Mouse (Mus musculus): Measurements from ENCODE around the gene Ppp1r12b. TPM values are rescaled to one million over a fixed set of nuclear protein-coding genes. Genes with fewer than 3 reads are reported as not detected.

Ppp1r12b gene
- polyA plus RNA-seq, 1 experiment: 16.0 TPM

DNA sequence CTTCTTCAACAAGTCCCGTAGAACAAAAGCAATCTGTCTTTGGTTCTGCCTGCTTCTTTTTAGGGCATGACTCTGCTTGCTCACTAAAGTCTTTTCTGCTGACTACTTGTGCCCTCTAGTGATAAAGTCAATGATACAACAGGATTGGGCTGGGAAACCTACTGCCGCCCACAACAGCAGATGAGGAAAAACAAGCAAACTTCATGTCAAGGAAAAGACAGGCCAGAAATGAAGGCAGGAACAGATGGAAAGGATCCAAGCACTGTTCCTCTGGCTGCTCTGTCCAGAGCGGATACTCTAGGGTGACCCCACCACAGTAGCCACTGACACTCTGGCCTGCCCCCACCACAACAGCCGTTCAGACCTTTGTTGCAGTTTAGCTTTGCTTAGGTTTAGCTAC, 126.1 kb downstream of the Ppp1r12b start:
- TF ChIP-seq CTCF (IDR thresholded peaks at IDR 0.05; ENCODE audit: borderline replicate concordance, control insufficient read depth, extremely low read depth, insufficient read depth, low read length, poor library complexity) (no peak), POLR2A (IDR thresholded peaks at IDR 0.05; ENCODE audit: control insufficient read depth, extremely low read depth, insufficient read depth, low read length, poor library complexity) (no peak)
- Histone ChIP-seq H3K4me1 (replicated peaks; ENCODE audit: control insufficient read depth, insufficient read depth, low read length) (no peaks in the 10 kb centered on the region), H3K4me3 (ENCODE audit: control insufficient read depth, insufficient read depth, low read length) (no peak overlapping the region), H3K27me3 (ENCODE audit: control insufficient read depth, insufficient read depth, low read length) (no peaks in the 10 kb centered on the region), H3K27ac (ENCODE audit: control insufficient read depth, insufficient read depth, low read length) (no peak overlapping the region), H3K36me3 (ENCODE audit: control insufficient read depth, insufficient read depth, low read length) (peaks cover 7% of the 10 kb centered on the region)
- DNase-seq: no peak
- WGBS: 87% methylated on average over 4 of the region's 4 CpGs

DNA sequence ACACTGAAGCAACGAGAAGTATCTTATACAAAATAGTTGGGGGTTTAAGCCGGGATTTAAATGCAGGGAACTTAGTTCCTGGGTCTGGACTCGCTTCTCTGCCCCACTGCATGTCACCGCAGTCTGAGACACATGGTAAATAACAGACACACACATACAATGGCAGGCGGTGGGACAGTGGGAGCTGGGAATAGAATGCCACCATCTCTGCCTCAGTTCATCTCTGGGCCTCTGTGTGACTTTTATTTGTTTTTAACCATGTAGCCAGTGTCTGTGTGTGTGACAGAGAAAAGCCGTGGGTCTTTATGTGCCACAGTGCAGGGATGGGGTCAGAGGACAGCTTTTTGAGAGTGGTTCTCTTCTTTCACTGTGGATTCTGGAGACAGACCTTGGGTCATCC, 130.8 kb downstream of the Ppp1r12b start:
- WGBS: 95% methylated on average over 6 of the region's 6 CpGs
- no peaks in the 10 kb centered on the region for H3K27me3 ChIP-seq (ENCODE audit: control insufficient read depth, insufficient read depth, low read length)
- no peaks in the 10 kb centered on the region for H3K4me1 ChIP-seq (replicated peaks; ENCODE audit: control insufficient read depth, insufficient read depth, low read length)
- H3K27ac ChIP-seq (ENCODE audit: control insufficient read depth, insufficient read depth, low read length): no peak overlapping the region
- DNase-seq: no peak
- TF ChIP-seq CTCF (IDR thresholded peaks at IDR 0.05; ENCODE audit: borderline replicate concordance, control insufficient read depth, extremely low read depth, insufficient read depth, low read length, poor library complexity): no peak
- no peak for TF ChIP-seq POLR2A (IDR thresholded peaks at IDR 0.05; ENCODE audit: control insufficient read depth, extremely low read depth, insufficient read depth, low read length, poor library complexity)
- H3K4me3 ChIP-seq (ENCODE audit: control insufficient read depth, insufficient read depth, low read length): no peak overlapping the region
- no peaks in the 10 kb centered on the region for H3K36me3 ChIP-seq (ENCODE audit: control insufficient read depth, insufficient read depth, low read length)

DNA sequence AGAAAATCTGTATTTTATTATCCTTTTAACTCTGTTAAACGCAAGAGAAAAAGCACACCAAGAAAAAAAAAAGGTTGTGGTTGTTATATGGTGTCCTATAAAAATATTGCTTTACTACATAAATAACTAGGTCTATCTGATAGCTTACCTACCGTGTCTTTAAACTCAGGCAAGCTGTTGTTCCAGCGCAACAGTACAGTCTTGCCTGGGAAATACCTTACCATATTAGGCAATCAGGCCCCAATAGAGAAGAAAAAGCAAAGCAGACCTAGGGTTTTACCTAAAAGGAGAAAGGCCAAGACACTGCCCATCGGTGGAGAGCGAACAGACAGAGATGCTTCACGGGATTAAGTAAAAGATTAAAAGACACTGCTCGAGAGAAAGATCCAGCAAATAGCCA, 131.9 kb downstream of the Ppp1r12b start:
- no peaks in the 10 kb centered on the region for H3K4me1 ChIP-seq (replicated peaks; ENCODE audit: control insufficient read depth, insufficient read depth, low read length)
- DNase-seq: no peak
- 88% methylated on average over 7 of the region's 7 CpGs for WGBS
- H3K27ac ChIP-seq (ENCODE audit: control insufficient read depth, insufficient read depth, low read length): no peak overlapping the region
- no peaks in the 10 kb centered on the region for H3K27me3 ChIP-seq (ENCODE audit: control insufficient read depth, insufficient read depth, low read length)
- no peaks in the 10 kb centered on the region for H3K36me3 ChIP-seq (ENCODE audit: control insufficient read depth, insufficient read depth, low read length)
- no peak overlapping the region for H3K4me3 ChIP-seq (ENCODE audit: control insufficient read depth, insufficient read depth, low read length)
- TF ChIP-seq POLR2A (IDR thresholded peaks at IDR 0.05; ENCODE audit: control insufficient read depth, extremely low read depth, insufficient read depth, low read length, poor library complexity): no peak
- no peak for TF ChIP-seq CTCF (IDR thresholded peaks at IDR 0.05; ENCODE audit: borderline replicate concordance, control insufficient read depth, extremely low read depth, insufficient read depth, low read length, poor library complexity)

- TF ChIP-seq CTCF (IDR thresholded peaks at IDR 0.05; ENCODE audit: borderline replicate concordance, control insufficient read depth, extremely low read depth, insufficient read depth, low read length, poor library complexity) (no peak), POLR2A (IDR thresholded peaks at IDR 0.05; ENCODE audit: control insufficient read depth, extremely low read depth, insufficient read depth, low read length, poor library complexity) (no peak)
- no peak for DNase-seq
- WGBS: 98% methylated on average over 8 of the region's 8 CpGs
- H3K27ac ChIP-seq (ENCODE audit: control insufficient read depth, insufficient read depth, low read length): no peak overlapping the region
- no peaks in the 10 kb centered on the region for H3K27me3 ChIP-seq (ENCODE audit: control insufficient read depth, insufficient read depth, low read length)
- no peaks in the 10 kb centered on the region for H3K4me1 ChIP-seq (replicated peaks; ENCODE audit: control insufficient read depth, insufficient read depth, low read length)
- no peak overlapping the region for H3K4me3 ChIP-seq (ENCODE audit: control insufficient read depth, insufficient read depth, low read length)
- no peaks in the 10 kb centered on the region for H3K36me3 ChIP-seq (ENCODE audit: control insufficient read depth, insufficient read depth, low read length)
Measured at GRCm38 (mm10) chr1:134823323-134823722, 132.4 kb downstream of the Ppp1r12b start.

DNA sequence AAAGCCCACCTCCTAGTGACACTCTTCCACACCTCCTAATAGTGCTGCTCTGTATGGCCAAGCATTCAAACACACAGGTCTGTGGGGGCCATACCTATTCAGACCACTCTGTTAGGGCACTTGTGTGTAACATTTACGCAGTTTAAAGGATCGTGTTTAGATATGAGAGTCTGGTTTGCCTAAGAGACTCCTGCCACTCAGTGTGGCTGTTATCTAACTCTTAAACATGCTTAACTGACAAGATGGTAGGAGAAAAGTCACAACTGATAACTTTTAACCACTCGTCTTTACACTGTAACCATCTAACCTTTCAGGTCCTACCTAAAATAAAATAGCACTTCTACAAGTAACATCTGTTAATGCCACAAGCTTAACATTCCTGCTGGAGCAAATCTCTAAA, 134.9 kb downstream of the Ppp1r12b start:
- H3K4me1 ChIP-seq (replicated peaks; ENCODE audit: control insufficient read depth, insufficient read depth, low read length): no peaks in the 10 kb centered on the region
- H3K4me3 ChIP-seq (ENCODE audit: control insufficient read depth, insufficient read depth, low read length): no peak overlapping the region
- H3K27ac ChIP-seq (ENCODE audit: control insufficient read depth, insufficient read depth, low read length): no peak overlapping the region
- WGBS: 96% methylated on average over 3 of the region's 3 CpGs
- TF ChIP-seq POLR2A (IDR thresholded peaks at IDR 0.05; ENCODE audit: control insufficient read depth, extremely low read depth, insufficient read depth, low read length, poor library complexity): no peak
- no peak for TF ChIP-seq CTCF (IDR thresholded peaks at IDR 0.05; ENCODE audit: borderline replicate concordance, control insufficient read depth, extremely low read depth, insufficient read depth, low read length, poor library complexity)
- no peaks in the 10 kb centered on the region for H3K36me3 ChIP-seq (ENCODE audit: control insufficient read depth, insufficient read depth, low read length)
- H3K27me3 ChIP-seq (ENCODE audit: control insufficient read depth, insufficient read depth, low read length): no peaks in the 10 kb centered on the region
- no peak for DNase-seq

DNA sequence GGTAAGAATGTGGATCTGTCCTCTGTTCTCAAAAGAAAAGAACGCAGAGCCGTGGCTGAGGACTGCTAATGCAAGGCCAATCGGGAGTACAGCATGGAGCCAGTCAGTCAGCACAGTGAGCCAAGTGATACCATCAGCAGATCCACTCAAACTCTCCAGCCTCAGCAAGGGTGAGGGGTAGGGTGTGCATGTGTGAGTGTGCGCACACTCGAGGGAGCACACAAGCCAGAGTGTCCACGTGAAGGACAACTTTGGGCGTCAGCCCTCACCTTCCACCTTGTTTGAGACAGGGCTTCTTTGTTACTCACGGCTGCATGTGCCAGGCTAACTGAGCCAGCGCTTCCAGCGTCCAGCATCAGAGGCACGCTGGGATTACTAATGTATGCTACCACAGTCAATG, 136.5 kb downstream of the Ppp1r12b start:
- TF ChIP-seq POLR2A (IDR thresholded peaks at IDR 0.05; ENCODE audit: control insufficient read depth, extremely low read depth, insufficient read depth, low read length, poor library complexity) (no peak), CTCF (IDR thresholded peaks at IDR 0.05; ENCODE audit: borderline replicate concordance, control insufficient read depth, extremely low read depth, insufficient read depth, low read length, poor library complexity) (no peak)

GRCm38 (mm10) chr1:134818716-134819115, 137.0 kb downstream of the Ppp1r12b start:
- WGBS: 93% methylated on average over 3 of the region's 3 CpGs
- no peak for DNase-seq
- Histone ChIP-seq H3K27me3 (ENCODE audit: control insufficient read depth, insufficient read depth, low read length) (no peaks in the 10 kb centered on the region), H3K4me1 (replicated peaks; ENCODE audit: control insufficient read depth, insufficient read depth, low read length) (no peaks in the 10 kb centered on the region), H3K36me3 (ENCODE audit: control insufficient read depth, insufficient read depth, low read length) (no peaks in the 10 kb centered on the region), H3K4me3 (ENCODE audit: control insufficient read depth, insufficient read depth, low read length) (no peak overlapping the region), H3K27ac (ENCODE audit: control insufficient read depth, insufficient read depth, low read length) (no peak overlapping the region)
- TF ChIP-seq POLR2A (IDR thresholded peaks at IDR 0.05; ENCODE audit: control insufficient read depth, extremely low read depth, insufficient read depth, low read length, poor library complexity) (no peak), CTCF (IDR thresholded peaks at IDR 0.05; ENCODE audit: borderline replicate concordance, control insufficient read depth, extremely low read depth, insufficient read depth, low read length, poor library complexity) (no peak)

More for the DNA sequence above, 136.5 kb downstream of the Ppp1r12b start:
- Histone ChIP-seq H3K27me3 (ENCODE audit: control insufficient read depth, insufficient read depth, low read length) (no peaks in the 10 kb centered on the region), H3K4me3 (ENCODE audit: control insufficient read depth, insufficient read depth, low read length) (no peak overlapping the region), H3K36me3 (ENCODE audit: control insufficient read depth, insufficient read depth, low read length) (no peaks in the 10 kb centered on the region), H3K27ac (ENCODE audit: control insufficient read depth, insufficient read depth, low read length) (no peak overlapping the region), H3K4me1 (replicated peaks; ENCODE audit: control insufficient read depth, insufficient read depth, low read length) (no peaks in the 10 kb centered on the region)
- DNase-seq: no peak
- WGBS: 95% methylated on average over 11 of the region's 11 CpGs
